Mouse (Mus musculus): ENCODE results near the gene Dab1. TPM values are rescaled to one million over a fixed set of nuclear protein-coding genes. Genes with fewer than 3 reads are reported as not detected.
A peak's percentile ranks its signal among the peaks of the same experiment; 100 is the strongest.

Dab1 gene
- polyA plus RNA-seq, 1 experiment from 2014 or later = 114 TPM

DNA sequence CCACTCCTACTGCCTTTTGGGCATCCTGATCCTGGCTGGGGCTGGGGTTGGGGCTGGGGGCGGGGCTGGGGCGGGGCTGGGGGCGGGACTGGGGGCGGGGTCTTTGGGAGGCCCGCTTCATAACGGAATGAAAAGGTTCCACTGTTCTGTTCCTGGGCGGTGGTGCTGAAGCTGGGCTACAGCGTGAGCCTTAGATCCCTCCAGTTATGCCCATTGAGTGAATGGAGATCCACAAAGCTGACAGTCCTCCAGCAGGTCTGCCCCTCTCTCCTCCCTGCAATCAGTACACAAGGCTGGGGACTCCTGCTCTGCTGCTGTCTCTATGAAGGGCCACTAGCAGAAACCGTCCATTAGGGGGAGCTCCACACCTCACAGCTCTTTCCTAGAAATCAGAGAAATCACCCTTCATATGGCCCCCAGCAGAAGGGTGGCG is 895.4 kb downstream of the Dab1 start:
- Histone ChIP-seq H3K4me3 (replicated peaks) (no peak overlapping the region; the same call in 1 of the 2 replicates), H3K9me3 (no peaks in the 10 kb centered on the region)
- WGBS = 5% methylated on average over 8 of the region's 10 CpGs

DNA sequence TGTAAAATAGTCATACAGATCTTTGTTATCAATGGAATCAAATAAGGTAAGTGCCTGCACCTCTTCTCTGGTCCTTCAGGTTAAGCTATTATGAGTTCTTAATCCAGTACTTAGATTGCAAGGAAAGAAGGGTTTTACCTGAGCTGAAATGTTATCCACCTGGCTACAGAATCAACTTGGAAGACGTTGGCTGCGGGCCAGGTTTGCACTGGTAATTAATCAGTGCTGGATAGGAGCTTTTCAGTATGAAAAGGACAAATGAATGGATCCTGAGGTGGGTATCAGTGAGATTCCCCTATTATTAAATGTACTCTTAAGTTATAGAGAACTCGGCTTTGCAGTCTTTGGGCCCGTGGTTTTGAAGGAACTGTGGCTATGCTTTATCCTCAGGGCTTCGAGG is 896.5 kb downstream of the Dab1 start:
- H3K4me2 ChIP-seq (replicated peaks) = no peak overlapping the region
- no peaks in the 10 kb centered on the region for H3K9me3 ChIP-seq
- no peaks in the 10 kb centered on the region for H3K36me3 ChIP-seq
- H3K9ac ChIP-seq (replicated peaks) = no peak overlapping the region
- H3K4me3 ChIP-seq (replicated peaks) = no peak overlapping the region
- no peak overlapping the region for H3K27ac ChIP-seq
- H3K27me3 ChIP-seq = no peaks in the 10 kb centered on the region
- no peak for ATAC-seq
- 64% methylated on average over 5 of the region's 5 CpGs for WGBS
- peaks cover 21% of the 10 kb centered on the region for H3K4me1 ChIP-seq (replicated peaks)

More for the DNA sequence above, 895.4 kb downstream of the Dab1 start:
- no peak overlapping the region for H3K27ac ChIP-seq
- no peaks in the 10 kb centered on the region for H3K27me3 ChIP-seq
- peak; percentile 78 for ATAC-seq
- peaks cover 23% of the 10 kb centered on the region for H3K4me1 ChIP-seq (replicated peaks)
- H3K4me2 ChIP-seq (replicated peaks) = peak overlapping the region; percentile 40
- no peak overlapping the region for H3K9ac ChIP-seq (replicated peaks)
- no peaks in the 10 kb centered on the region for H3K36me3 ChIP-seq

- WGBS = 45% methylated on average over 8 of the region's 8 CpGs
- no peak overlapping the region for H3K9ac ChIP-seq (replicated peaks)
- H3K4me1 ChIP-seq (replicated peaks) = peaks cover 37% of the 10 kb centered on the region
Measured at GRCm38 (mm10) chr4:104522324-104522723, 903.2 kb downstream of the Dab1 start.

DNA sequence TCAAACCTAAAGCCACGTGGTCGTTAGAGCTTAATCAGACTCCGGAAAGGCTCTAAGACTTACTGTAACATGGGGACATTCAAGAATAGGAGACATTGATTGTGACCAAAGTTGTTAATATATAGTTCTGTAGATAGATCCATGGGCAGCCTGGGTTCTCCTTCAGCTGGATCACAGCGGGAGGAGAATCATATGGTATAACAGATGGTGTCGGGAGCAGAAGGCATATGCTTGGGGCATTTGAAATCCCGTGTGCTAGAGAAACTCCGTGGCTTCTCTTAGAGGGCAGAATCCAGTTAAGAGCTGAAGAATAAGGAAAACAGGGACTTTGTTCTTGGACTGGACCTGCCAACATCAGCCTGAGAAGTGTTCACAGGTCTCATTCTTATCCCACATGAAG is 904.6 kb downstream of the Dab1 start:
- H3K9me3 ChIP-seq = no peaks in the 10 kb centered on the region
- no peak overlapping the region for H3K4me3 ChIP-seq (replicated peaks)
- 85% methylated on average over 7 of the region's 7 CpGs for WGBS
- no peak overlapping the region for H3K27ac ChIP-seq
- H3K9ac ChIP-seq (replicated peaks) = no peak overlapping the region
- no peak overlapping the region for H3K4me2 ChIP-seq (replicated peaks)
- no peaks in the 10 kb centered on the region; the same call in 1 of the 2 replicates for H3K27me3 ChIP-seq
- H3K4me1 ChIP-seq (replicated peaks) = peaks cover 37% of the 10 kb centered on the region
- H3K36me3 ChIP-seq = no peaks in the 10 kb centered on the region
- no peak for ATAC-seq

More at GRCm38 (mm10) chr4:104522324-104522723, 903.2 kb downstream of the Dab1 start:
- Histone ChIP-seq H3K36me3 (no peaks in the 10 kb centered on the region), H3K27ac (no peak overlapping the region), H3K9me3 (no peaks in the 10 kb centered on the region), H3K27me3 (no peaks in the 10 kb centered on the region; the same call in 1 of the 2 replicates), H3K4me2 (replicated peaks) (no peak overlapping the region), H3K4me3 (replicated peaks) (no peak overlapping the region)
- no peak for ATAC-seq

DNA sequence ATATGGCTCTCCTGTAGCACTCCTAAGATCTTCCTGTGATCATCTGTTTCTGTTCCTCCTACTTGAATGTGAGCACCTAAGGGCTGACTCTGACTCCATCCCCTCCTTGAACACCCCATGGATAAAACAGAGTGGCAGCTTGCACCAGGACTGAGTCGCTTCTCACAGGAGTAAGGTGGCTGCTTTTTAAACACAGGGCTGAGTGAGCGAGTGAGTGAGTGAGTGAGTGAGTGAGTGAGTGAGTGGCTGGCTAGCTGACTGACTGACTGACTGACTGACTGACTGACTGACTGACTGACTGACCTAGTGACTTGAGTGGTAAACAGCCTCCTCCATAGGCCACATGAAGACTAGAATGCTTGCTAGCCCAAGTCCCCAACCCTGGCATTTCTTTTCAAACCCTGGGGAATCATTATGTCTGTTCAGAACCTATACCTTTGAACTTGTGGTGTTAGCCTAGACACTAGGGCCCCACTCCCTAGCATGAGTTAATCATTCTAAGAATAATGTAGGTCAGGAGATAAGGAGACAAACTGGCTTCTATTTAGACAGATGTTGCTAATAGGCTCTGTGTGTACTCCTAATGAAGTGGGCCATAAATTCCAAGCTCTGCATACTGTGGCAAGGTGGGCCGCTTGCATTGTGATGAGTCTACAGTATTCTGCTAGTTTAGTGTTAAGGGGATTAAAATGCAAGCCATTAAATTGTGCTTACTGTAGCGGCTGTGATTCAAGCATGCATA is 910.9 kb downstream of the Dab1 start:
- ATAC-seq = no peak
- Histone ChIP-seq H3K27me3 (no peaks in the 10 kb centered on the region), H3K9ac (replicated peaks) (no peak overlapping the region), H3K4me2 (replicated peaks) (no peak overlapping the region), H3K27ac (no peak overlapping the region), H3K4me1 (replicated peaks) (peaks cover 6% of the 10 kb centered on the region; the same call in 1 of the 2 replicates), H3K36me3 (no peaks in the 10 kb centered on the region), H3K4me3 (replicated peaks) (no peak overlapping the region), H3K9me3 (no peaks in the 10 kb centered on the region)
- WGBS = 91% methylated on average over 4 of the region's 4 CpGs

DNA sequence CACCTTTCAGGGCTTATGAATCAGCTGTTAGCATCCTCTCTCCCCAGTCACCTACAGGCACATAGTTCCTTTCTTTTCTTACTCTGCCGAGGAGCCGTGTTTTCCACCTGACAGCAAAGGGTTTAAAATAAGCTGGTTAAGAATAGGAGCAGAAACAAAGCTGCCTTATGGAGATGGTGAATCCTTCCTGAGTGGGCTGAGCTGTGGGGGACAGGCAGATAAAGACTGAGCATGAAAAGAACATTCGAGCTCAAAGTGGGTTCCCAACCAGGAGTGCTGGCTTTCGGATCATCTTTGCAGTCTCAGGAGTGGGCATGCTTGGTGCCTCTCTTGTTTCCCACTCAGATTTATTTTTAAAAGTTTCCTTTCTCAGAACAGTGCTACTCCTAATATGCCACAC is 913.7 kb downstream of the Dab1 start:
- Histone ChIP-seq H3K36me3 (no peaks in the 10 kb centered on the region), H3K27me3 (no peaks in the 10 kb centered on the region), H3K4me2 (replicated peaks) (no peak overlapping the region), H3K27ac (no peak overlapping the region), H3K4me1 (replicated peaks) (no peaks in the 10 kb centered on the region), H3K9ac (replicated peaks) (no peak overlapping the region), H3K4me3 (replicated peaks) (no peak overlapping the region), H3K9me3 (no peaks in the 10 kb centered on the region)
- 89% methylated on average over 4 of the region's 4 CpGs for WGBS
- no peak for ATAC-seq

- Histone ChIP-seq H3K9me3 (no peaks in the 10 kb centered on the region), H3K4me1 (replicated peaks) (no peaks in the 10 kb centered on the region), H3K4me2 (replicated peaks) (no peak overlapping the region), H3K9ac (replicated peaks) (no peak overlapping the region), H3K27ac (no peak overlapping the region), H3K36me3 (no peaks in the 10 kb centered on the region), H3K4me3 (replicated peaks) (no peak overlapping the region), H3K27me3 (no peaks in the 10 kb centered on the region)
- no peak for ATAC-seq
- 87% methylated on average over 3 of the region's 3 CpGs for WGBS
Measured at GRCm38 (mm10) chr4:104538420-104538819, 919.3 kb downstream of the Dab1 start.

DNA sequence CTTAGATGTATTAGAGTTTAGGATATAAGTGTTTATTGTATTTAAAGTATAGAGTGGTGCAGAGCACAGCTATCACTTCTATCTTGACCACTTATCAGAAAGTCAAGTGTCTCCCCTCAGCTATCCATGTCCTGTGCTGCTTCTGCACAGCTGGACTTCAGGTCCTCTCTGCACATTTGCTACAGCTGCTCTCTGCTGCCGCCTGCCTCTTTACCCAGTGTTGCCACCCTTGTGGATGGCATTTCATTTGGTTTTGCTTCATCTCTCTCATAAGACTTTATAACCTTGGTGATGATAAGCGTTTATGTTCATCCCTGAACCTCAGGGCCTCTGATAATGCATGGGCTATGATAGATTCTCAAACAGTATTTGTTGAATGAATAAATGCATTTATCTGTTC is 919.9 kb downstream of the Dab1 start:
- WGBS = 82% methylated on average over 2 of the region's 2 CpGs
- no peak for ATAC-seq

DNA sequence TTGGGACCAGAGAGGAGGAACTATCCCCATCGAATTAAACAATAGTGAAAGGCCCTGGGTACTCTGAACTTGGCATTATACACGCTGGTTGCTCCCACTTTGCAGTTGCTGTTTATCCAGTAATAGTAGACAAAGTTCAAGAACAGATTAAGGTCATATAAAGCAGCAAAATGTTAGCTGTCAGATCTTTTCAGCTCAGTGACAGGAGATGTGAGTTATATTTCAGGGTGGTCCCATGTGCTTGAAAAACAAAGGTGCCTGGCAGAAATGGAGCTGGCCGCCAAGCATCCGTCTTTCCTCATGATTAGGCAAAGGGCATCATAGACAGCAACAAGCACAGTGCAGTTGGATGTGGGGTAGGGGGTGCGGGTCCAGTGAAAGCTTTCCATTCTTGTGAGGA is 927.9 kb downstream of the Dab1 start:
- peaks cover 27% of the 10 kb centered on the region for H3K4me1 ChIP-seq (replicated peaks)
- no peaks in the 10 kb centered on the region for H3K36me3 ChIP-seq
- no peaks in the 10 kb centered on the region for H3K9me3 ChIP-seq
- no peak overlapping the region for H3K9ac ChIP-seq (replicated peaks)
- H3K4me2 ChIP-seq (replicated peaks) = no peak overlapping the region
- WGBS = 56% methylated on average over 5 of the region's 5 CpGs
- ATAC-seq = no peak
- H3K4me3 ChIP-seq (replicated peaks) = no peak overlapping the region
- H3K27me3 ChIP-seq = 0 out of 2 replicates have a peak, but pooled peaks cover 3% of the 10 kb centered on the region
- H3K27ac ChIP-seq = no peak overlapping the region

More for the DNA sequence above, 919.9 kb downstream of the Dab1 start:
- Histone ChIP-seq H3K36me3 (no peaks in the 10 kb centered on the region), H3K9me3 (no peaks in the 10 kb centered on the region), H3K9ac (replicated peaks) (no peak overlapping the region), H3K27me3 (no peaks in the 10 kb centered on the region), H3K4me2 (replicated peaks) (no peak overlapping the region), H3K27ac (no peak overlapping the region), H3K4me1 (replicated peaks) (no peaks in the 10 kb centered on the region), H3K4me3 (replicated peaks) (no peak overlapping the region)

DNA sequence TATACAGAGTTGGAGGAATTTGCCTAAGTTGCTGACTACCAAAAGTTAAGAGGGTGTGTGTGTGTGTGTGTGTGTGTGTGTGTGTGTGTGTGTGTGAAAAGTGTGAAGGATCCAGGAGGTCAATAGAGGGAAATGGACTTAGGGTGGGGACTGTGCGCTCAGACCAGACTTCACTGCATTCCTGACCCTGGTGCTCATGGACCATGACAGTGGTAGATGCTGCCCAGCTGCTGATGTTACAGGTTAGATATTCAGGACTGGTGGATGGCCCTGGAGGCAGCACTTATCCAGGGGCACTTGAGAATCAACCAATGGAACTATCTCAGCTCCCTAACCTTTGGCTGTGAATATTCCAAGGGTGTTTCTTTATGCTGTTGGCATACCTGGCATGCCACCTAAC is 929.1 kb downstream of the Dab1 start:
- WGBS = 100% methylated on average over 1 of the region's 1 CpGs
- Histone ChIP-seq H3K27ac (no peak overlapping the region), H3K4me1 (replicated peaks) (peaks cover 27% of the 10 kb centered on the region), H3K9ac (replicated peaks) (no peak overlapping the region), H3K36me3 (no peaks in the 10 kb centered on the region), H3K4me2 (replicated peaks) (no peak overlapping the region), H3K4me3 (replicated peaks) (no peak overlapping the region), H3K9me3 (no peaks in the 10 kb centered on the region), H3K27me3 (0 out of 2 replicates have a peak, but pooled peaks cover 3% of the 10 kb centered on the region)
- no peak for ATAC-seq

GRCm38 (mm10) chr4:104550581-104551205 is 931.5 kb downstream of the Dab1 start:
- WGBS = 78% methylated on average over 4 of the region's 4 CpGs

GRCm38 (mm10) chr4:104551390-104552070 is 932.4 kb downstream of the Dab1 start:
- Histone ChIP-seq H3K4me1 (replicated peaks) (peaks cover 55% of the 10 kb centered on the region), H3K9ac (replicated peaks) (no peak overlapping the region), H3K9me3 (no peaks in the 10 kb centered on the region), H3K27ac (no peak overlapping the region), H3K4me2 (replicated peaks) (no peak overlapping the region), H3K27me3 (0 out of 2 replicates have a peak, but pooled peaks cover 3% of the 10 kb centered on the region), H3K4me3 (replicated peaks) (no peak overlapping the region), H3K36me3 (no peaks in the 10 kb centered on the region)
- WGBS = 91% methylated on average over 17 of the region's 17 CpGs
- ATAC-seq = no peak

More at GRCm38 (mm10) chr4:104550581-104551205, 931.5 kb downstream of the Dab1 start:
- Histone ChIP-seq H3K27me3 (0 out of 2 replicates have a peak, but pooled peaks cover 3% of the 10 kb centered on the region), H3K36me3 (no peaks in the 10 kb centered on the region), H3K9me3 (no peaks in the 10 kb centered on the region), H3K4me2 (replicated peaks) (no peak overlapping the region), H3K4me3 (replicated peaks) (no peak overlapping the region), H3K4me1 (replicated peaks) (peaks cover 48% of the 10 kb centered on the region), H3K9ac (replicated peaks) (no peak overlapping the region), H3K27ac (no peak overlapping the region; the same call in 1 of the 2 replicates)
- ATAC-seq = no peak
